Comparison of ENCODE assay signal across 8 mouse cellular contexts in genomic region chr11:78792465-78792864, GRCm38 (mm10). TPM values are rescaled to one million over a fixed set of nuclear protein-coding genes. Genes with fewer than 3 reads are reported as not detected.
A peak's percentile ranks its signal among the peaks of the same experiment; 100 is the strongest.
DNase-seq lines count a peak whose midpoint lies in the region; ATAC-seq and TF ChIP-seq lines count a peak whose summit lies in the region.

No protein-coding gene starts in this region.

- H3K36me3 ChIP-seq in forebrain, embryonic 12.5 days (replicated peaks), result no peaks in the 10 kb centered on the region
- no peaks in the 10 kb centered on the region for H3K36me3 ChIP-seq in limb, embryonic 14.5 days (ENCODE audit: control insufficient read depth, insufficient read depth, low read length)

- peak; percentile 49; the same call in 1 of the 2 replicates for ATAC-seq in forebrain, embryonic 12.5 days (ENCODE audit: low FRiP score)
- ATAC-seq in limb, embryonic 14.5 days (ENCODE audit: low FRiP score, low read depth), result no peak

- 18% methylated on average over 11 of the region's 11 CpGs for WGBS in forebrain, embryonic 12.5 days
- 41% methylated on average over 11 of the region's 11 CpGs for WGBS in limb, embryonic 14.5 days

- DNase-seq in layer of hippocampus, adult 9-11 months, result peak; percentile 50
- DNase-seq in layer of hippocampus, postnatal 10 days (ENCODE audit: low spot score in 2 of 2), result no peak
- no peak for DNase-seq in limb, embryonic 14.5 days (ENCODE audit: low spot score)
- peak; percentile 81 for DNase-seq in right cerebral cortex, adult 18-20 months
- no peak for DNase-seq in adrenal gland, postnatal 25 days
- no peak for DNase-seq in adrenal gland, adult (ENCODE audit: inconsistent age in 2 of 2, low spot score in 1 of 2)
- DNase-seq in gastrocnemius, postnatal 10 days, result no peak

- H3K27me3 ChIP-seq in forebrain, embryonic 12.5 days, result 0 out of 2 replicates have a peak, but pooled peaks cover 1% of the 10 kb centered on the region
- H3K27me3 ChIP-seq in limb, embryonic 14.5 days (ENCODE audit: control insufficient read depth, insufficient read depth, low read length), result no peaks in the 10 kb centered on the region

- no peaks in the 10 kb centered on the region for H3K9me3 ChIP-seq in forebrain, embryonic 12.5 days
- no peaks in the 10 kb centered on the region for H3K9me3 ChIP-seq in limb, embryonic 14.5 days (ENCODE audit: control insufficient read depth, low read length)

- H3K9ac ChIP-seq in forebrain, embryonic 12.5 days, result peak overlapping the region; percentile 25; the same call in 1 of the 2 replicates
- no peak overlapping the region for H3K9ac ChIP-seq in limb, embryonic 14.5 days (ENCODE audit: low read depth, low read length, severe bottlenecking)

- H3K27ac ChIP-seq in forebrain, embryonic 12.5 days, result peak overlapping the region; percentile 93
- no peak overlapping the region for H3K27ac ChIP-seq in limb, embryonic 14.5 days (replicated peaks; ENCODE audit: low read depth, low read length)

- no peak for TF ChIP-seq POLR2A in limb, embryonic 14.5 days (IDR thresholded peaks at IDR 0.05; ENCODE audit: borderline replicate concordance, extremely low read depth, insufficient read depth, insufficient read length)

- H3K4me1 ChIP-seq in forebrain, embryonic 12.5 days, result peaks cover 35% of the 10 kb centered on the region
- H3K4me1 ChIP-seq in limb, embryonic 14.5 days (ENCODE audit: control insufficient read depth, insufficient read depth, low read length), result peaks cover 12% of the 10 kb centered on the region

- H3K4me2 ChIP-seq in forebrain, embryonic 12.5 days, result peak overlapping the region; percentile 36
- 0 out of 2 replicates have a peak overlapping the region, but pooled peaks have one; percentile 4 for H3K4me2 ChIP-seq in limb, embryonic 14.5 days (replicated peaks; ENCODE audit: low read depth, low read length, severe bottlenecking)

- no peak overlapping the region for H3K4me3 ChIP-seq in forebrain, embryonic 12.5 days (replicated peaks)
- no peak overlapping the region for H3K4me3 ChIP-seq in limb, embryonic 14.5 days (replicated peaks; ENCODE audit: low read length)

RNA-seq across cellular contexts. Expression of gene Lyrm9, which starts 33.9 kb away (rescaled TPM):
- total RNA-seq in layer of hippocampus, postnatal 10 days (2021), result 10 to 100 TPM; 23.5 to 24.6 TPM
- 24.8 and 26.0 TPM in 2 replicates for polyA plus RNA-seq in forebrain, embryonic 12.5 days (2016; fragmentation: Nextera tagmentation; extraction: Ambion mirVana)
- polyA plus RNA-seq in limb, embryonic 14.5 days (2012; rRNA removed), result 8.3 and 10.1 TPM in 2 replicates
- 14.0 and 15.1 TPM in 2 replicates for polyA plus RNA-seq in limb, embryonic 14.5 days (2014; fragmentation: Nextera tagmentation; extraction: Ambion mirVana)
- 42.8 and 59.0 TPM in 2 replicates for total RNA-seq in adrenal gland, postnatal 25 days (2021)
- total RNA-seq in gastrocnemius, postnatal 10 days (2021), result 10 to 100 TPM; 11.6 to 16.7 TPM

RNA-seq across cellular contexts. Expression of gene Ccnq, which starts 40.9 kb away (rescaled TPM):
- 10 to 100 TPM; 16.2 to 19.4 TPM for total RNA-seq in layer of hippocampus, postnatal 10 days (2021)
- polyA plus RNA-seq in forebrain, embryonic 12.5 days (2016; fragmentation: Nextera tagmentation; extraction: Ambion mirVana), result 36.5 and 40.3 TPM in 2 replicates
- polyA plus RNA-seq in limb, embryonic 14.5 days (2012; rRNA removed), result 48.4 and 51.6 TPM in 2 replicates
- polyA plus RNA-seq in limb, embryonic 14.5 days (2014; fragmentation: Nextera tagmentation; extraction: Ambion mirVana), result 40.4 and 50.7 TPM in 2 replicates
- 66.6 and 73.8 TPM in 2 replicates for total RNA-seq in adrenal gland, postnatal 25 days (2021)
- 10 to 100 TPM; 14.4 to 16.4 TPM for total RNA-seq in gastrocnemius, postnatal 10 days (2021)

Comparison
In these comparisons a context has a peak if more than half of its experiments do, and no peak if none do; other contexts are left out.
1. DNase-seq: peak in layer of hippocampus, adult 9-11 months (single experiment) and right cerebral cortex, adult 18-20 months (single experiment); none in layer of hippocampus, postnatal 10 days (0 of 2), limb, embryonic 14.5 days (single experiment), adrenal gland, postnatal 25 days (single experiment), adrenal gland, adult (0 of 2) and gastrocnemius, postnatal 10 days (single experiment).